Mouse (Mus musculus) 3134 (cell line): ENCODE results near the gene Gm28230.

Experiments
- DNase-seq: peaks from one replicate; pipeline ENCODE4 v3.0.0-alpha.2; 2011; ENCODE audit warnings: low spot score; ENCODE audit not compliant: insufficient read length; ENCODE audit errors: extremely low read depth

Gene Gm28230

GRCm38 (mm10) chr2:74703720-74704392 lies 22.7 kb upstream of the Gm28230 start:
- DNase-seq, result no peak

- DNase-seq, result no peak
These were observed 22.0 kb upstream of the Gm28230 start, which contains the start of gene Hoxd8 for GRCm38 (mm10) chr2:74704393-74704998. Gene Hoxd8, plus strand, starts transcription at chr2:74704615.

GRCm38 (mm10) chr2:74704999-74705466 lies 21.5 kb upstream of the Gm28230 start:
- DNase-seq, result no peak

DNA sequence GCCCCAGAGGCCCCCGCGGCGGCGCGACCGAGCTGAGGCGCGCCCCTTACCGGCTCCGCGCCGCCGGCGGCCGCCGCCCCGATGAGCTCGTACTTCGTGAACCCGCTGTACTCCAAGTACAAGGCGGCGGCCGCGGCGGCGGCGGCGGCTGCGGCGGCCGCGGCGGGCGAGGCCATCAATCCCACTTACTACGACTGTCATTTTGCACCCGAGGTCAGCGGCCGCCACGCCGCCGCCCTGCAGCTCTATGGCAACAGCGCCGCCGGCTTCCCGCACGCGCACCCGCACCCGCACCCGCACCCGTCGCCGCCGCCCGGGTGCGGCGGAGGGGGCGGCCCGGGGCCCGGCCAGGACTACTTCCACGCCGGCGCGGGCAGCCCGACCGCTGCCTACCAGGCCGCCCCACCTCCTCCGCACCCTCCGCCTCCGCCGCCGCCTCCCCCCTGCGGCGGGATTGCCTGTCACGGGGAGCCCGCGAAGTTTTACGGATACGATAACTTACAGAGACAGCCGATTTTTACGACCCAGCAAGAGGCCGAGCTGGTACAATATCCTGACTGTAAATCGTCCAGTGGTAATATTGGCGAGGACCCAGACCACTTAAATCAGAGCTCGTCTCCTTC lies 20.9 kb upstream of the Gm28230 start:
- DNase-seq, result no peak

GRCm38 (mm10) chr2:74706393-74706960 lies 20.1 kb upstream of the Gm28230 start:
- DNase-seq, result no peak

- no peak for DNase-seq
These were observed 18.9 kb upstream of the Gm28230 start for GRCm38 (mm10) chr2:74707599-74707998.

GRCm38 (mm10) chr2:74708676-74709075 lies 17.9 kb upstream of the Gm28230 start:
- DNase-seq, result no peak

DNA sequence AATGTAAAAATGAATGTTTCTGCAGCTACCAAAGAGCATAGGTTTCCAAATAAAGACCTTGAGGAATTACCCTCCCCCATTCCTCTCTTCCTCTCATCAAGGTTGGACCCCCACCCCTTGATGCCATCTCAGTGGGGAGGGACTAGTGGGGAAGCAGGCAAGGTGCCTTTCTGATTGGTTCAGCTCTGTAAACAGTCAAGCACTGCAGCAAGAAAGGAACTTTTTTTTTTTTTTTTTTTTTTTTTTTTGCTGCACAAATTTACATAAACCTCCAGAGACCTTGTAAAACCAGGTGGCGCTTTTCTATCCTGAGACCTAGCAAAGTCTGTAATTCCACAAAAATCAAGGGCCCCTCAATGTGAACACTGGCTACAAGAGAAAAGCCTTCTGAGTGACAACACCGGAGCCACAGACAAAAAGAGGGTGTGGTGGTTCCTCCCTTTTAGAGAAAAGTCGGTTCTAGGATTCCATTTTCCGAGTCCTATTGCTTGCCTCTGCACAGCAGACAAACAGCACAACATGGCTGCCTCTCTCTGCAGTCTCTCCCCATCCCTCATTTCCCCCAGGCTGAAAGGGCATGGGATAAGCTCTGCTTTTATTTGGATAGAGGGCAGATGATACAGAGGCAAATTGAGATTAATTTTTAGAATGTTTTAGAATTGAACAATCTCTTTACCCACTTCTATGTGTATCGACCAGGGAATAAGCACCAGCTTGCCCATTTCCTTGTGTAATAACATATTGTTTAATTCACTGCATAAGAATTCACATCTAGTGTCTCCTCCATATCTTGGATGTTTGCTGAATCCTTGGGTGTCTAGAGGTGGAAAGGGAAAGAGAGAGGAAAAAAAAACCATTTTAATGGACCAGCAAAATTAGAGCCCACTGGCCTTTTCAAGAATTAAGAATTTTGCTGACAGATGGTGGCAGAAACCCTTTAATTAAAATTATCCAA lies 16.8 kb upstream of the Gm28230 start:
- DNase-seq, result no peak

GRCm38 (mm10) chr2:74710929-74711543 lies 15.5 kb upstream of the Gm28230 start:
- no peak for DNase-seq

DNA sequence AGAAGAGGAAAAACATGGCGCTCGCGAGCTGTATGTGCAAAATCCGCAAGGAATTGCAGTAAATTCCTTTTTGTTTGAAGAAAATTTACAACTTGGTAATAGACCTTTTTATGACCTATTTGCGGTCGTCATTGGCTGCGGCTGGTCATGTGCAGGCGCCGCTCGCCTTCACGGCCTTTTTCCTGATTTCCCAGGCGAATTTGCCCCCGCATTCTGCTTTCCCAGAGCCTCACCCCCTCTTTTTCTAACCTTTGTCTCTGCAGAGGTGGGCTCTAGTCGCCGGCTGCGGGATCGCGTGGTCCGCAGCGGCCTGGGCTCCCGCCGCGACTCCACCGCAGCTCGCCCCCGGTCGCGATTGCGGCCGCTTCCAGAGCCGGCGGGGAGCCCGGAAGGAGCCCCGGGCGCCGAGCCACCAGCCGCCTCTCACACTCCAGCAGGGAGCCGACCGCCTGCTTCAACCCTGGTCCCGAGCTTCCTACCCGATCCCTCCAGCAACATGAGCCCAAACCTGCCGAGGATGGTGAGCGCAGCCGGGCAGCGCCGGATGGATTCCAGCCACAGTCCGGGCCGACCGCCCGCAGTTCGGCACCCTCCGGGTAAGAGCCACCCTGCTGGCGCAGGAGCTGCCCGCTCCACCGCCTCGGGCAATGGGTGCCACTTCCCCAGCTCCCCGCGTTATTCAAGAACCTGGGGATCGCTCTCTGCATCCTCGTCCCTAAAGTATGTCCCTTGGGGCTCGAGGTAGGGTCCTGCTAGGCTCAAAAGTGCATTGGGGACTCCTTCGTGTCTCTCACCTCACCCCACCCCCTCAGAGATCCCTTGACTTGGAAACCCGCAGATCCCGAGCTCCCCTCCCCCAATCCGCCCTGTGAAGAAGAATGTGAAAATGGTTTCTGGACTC lies 14.6 kb upstream of the Gm28230 start, which contains the start of the genes Hoxd3 and Hoxd4:
Gene Hoxd3 (plus strand): TSS at position 207 of the 901 bp plus-strand sequence.
Gene Hoxd4 (plus strand): TSS at position 209 of the 901 bp plus-strand sequence.
- DNase-seq, result no peak

- DNase-seq, result no peak
These were observed 13.0 kb upstream of the Gm28230 start for GRCm38 (mm10) chr2:74713239-74714150.

DNA sequence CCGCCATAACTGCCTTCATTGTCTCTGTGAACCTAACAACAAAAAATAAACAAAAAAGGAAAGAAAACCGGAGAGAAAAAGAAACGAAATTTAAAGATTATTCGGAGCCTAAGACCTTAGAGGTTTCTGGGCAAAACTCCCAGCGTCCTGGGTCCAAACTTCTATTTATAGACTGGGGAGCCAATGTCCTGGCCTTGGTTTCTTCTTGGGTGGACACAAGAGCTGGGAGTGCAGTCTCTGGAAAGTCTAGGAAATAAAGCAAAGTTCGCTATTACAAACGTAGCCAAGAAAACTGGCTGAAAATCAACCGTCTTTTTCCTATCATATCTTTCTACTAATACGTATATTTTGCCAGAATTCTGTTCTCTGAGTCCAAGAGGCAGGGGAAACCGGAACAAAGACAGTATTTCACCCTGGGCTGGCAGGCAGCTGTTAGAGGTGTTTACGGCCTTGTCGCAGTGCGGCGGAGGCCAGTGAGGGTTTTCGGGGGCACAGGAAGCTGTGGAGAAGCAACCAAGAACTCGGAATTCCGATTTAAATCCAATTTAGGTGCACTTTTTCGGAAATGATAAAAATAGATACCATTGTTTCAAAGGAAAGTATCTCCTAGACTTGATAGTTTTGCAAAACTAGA lies 12.3 kb upstream of the Gm28230 start:
- no peak for DNase-seq

GRCm38 (mm10) chr2:74714881-74715280 lies 11.6 kb upstream of the Gm28230 start:
- no peak for DNase-seq

- peak; percentile 82 for DNase-seq
These were observed 10.9 kb upstream of the Gm28230 start for GRCm38 (mm10) chr2:74715504-74716241.

GRCm38 (mm10) chr2:74720384-74720783 lies 6.1 kb upstream of the Gm28230 start:
- no peak for DNase-seq

DNA sequence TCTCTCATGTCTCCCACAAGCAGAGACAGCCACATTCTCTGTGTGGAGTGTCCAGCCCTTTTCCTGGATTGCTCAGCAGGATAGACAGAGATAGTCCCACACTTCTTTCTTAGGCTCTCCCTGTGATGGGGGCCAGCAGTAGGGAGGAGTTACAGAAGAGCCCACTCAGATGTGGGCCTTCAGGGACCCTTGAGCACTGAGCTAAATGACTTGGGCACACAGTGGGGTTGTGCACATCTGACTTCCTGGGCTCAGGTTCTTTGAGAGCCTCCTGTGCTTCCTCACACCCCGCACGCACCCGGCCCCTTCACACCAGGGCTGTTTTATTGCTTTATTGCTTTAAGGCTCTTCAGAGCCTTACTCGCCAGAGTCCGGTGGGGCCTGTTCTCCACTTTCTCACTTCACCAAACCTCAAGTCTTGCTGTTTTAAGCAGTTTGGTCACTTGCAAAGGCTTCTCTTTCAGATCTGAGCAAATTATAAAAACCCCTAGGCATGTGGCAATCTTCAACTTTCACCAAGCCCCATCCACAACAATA lies 5.5 kb upstream of the Gm28230 start:
- DNase-seq, result no peak
